Mouse (Mus musculus): ENCODE results near the gene Tnfrsf21.

The Tnfrsf21 gene

DNA sequence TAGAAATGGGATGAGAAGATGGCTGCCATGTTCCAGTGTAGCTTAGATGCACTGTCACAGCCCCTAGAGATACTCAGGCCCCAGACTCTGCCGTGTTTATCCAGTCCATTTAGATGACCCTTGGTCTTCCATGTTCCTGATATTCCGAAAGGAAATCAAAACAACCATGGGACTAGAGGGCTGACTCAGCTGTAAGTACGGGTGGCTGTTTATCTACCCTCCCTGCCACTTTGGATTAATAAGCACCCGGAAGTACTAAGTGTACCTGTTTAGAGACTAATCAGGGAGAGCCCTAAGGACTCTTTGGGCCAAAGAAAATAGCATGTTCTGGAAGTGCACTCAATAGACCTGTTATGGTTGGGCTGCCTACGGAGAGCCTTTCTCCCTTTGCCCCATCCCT is 64.9 kb downstream of the Tnfrsf21 start:
- no peak for DNase-seq

GRCm38 (mm10) chr17:43089496-43089895 is 73.1 kb downstream of the Tnfrsf21 start:
- no peak for DNase-seq

DNA sequence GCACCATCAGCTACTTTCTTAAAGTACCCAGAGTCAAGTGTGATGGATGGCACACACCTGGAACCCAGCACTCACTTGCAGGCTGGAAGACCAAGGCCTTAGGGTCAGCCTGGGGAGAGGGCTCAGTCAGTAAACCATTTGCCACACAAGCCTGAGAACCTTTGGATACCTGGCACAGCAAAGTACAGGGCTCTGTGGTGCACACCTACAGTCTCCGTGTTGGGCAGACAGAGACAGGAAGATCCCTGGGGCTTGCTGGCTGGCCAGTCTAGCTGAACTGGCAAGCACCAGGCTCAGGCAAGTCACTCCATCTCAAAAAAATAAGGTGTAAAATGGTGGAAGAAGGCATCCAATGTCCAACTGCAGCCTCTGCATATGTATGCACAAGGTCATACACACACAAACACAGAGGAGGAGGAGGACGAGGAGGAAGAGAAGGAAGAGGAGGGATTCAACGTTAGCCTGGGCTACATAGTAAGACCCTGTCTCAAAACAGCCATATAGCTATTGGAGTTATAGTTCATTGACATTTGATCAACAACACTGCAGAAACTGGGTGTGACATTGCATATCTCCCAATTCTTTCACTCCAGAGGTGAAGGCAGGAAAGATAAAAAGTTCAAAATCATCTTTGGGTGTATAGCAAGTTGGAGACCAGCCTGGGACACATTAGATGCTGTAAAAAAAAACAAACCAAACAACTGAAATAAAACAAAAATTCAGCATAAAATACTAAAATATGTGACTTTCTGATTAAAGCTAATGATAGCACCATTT is 74.8 kb downstream of the Tnfrsf21 start:
- no peak for DNase-seq

- no peak for DNase-seq
Measured at GRCm38 (mm10) chr17:43092280-43092995, 76.1 kb downstream of the Tnfrsf21 start.

DNA sequence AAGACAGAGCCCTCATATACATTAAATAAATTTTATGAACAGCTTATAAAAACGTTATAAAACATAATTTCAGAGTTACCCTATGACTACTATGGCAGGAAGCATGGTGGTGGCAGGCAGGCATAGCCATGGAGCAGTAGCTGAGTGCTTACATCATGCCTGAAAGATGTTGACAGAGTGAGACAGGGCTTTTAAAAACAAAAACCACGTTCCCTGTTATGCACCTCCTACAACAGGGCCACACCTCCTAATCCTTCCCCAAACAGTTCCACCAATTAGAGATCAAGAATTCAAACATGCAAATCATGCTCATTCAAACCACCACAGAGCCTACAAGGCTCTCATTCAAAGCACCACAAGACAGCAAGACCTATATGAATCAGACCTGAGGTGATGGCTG is 77.9 kb downstream of the Tnfrsf21 start:
- DNase-seq, result no peak

- no peak for DNase-seq
Measured at GRCm38 (mm10) chr17:43097101-43097688, 80.8 kb downstream of the Tnfrsf21 start.

DNA sequence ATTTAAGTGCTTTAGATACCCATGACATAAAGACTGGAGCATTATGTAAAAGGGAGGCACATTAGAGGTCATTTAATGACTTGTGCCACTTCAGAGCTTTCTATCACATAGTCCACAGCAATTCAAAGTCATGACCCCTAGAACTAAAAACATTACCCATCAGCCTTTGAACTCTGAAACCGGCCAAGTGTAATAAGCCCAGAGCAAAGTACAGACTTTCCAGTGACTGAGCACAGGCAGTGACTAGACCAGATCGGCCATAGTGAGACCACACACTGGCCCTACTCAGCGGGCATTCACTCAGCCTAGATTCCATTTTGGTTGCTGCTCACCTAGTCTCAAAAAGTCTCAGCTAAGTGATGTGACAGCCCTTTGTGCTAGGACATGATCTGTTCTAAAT is 89.8 kb downstream of the Tnfrsf21 start:
- no peak for DNase-seq

DNA sequence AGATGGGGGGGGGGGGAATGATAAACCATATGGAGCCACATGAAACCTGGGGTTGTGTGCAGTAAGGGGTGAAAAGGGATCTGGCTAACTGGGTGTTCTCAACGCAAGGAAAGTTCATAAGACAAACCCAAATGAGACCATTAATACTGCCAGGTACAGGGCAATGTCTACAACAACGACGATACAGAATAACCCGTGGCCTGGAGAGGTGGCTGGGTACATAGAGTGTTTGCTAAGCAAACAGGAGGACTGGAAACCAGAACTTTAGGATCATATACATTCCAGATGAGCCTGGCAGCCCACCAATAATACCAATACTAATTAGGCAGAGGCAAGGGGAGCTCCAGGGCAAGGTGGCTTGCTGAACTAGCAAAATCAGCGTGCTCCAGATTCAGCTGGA is 91.0 kb downstream of the Tnfrsf21 start:
- DNase-seq, result no peak

DNA sequence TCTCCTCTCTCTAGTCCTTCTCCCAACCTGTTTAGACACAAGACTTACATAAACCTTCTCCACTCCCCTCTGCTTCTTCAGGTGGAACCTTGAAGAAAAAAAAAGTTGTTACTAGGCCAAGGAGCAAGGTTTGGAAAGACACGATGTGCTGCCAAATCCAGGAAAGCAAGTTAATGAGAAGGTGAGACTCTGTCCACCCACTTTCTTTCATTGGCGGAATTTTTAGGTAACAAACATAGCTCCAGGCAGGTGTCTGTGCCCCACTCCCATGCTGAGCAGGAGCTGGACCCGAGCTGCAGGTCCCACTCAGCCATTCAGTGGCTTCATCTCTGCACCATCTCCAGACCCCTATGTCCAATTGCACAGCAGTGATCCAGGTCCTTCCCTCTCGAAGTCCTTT is 93.1 kb downstream of the Tnfrsf21 start:
- no peak for DNase-seq

- no peak for DNase-seq
Measured at GRCm38 (mm10) chr17:43110168-43110885, 94.0 kb downstream of the Tnfrsf21 start.

- DNase-seq, result no peak
Measured at GRCm38 (mm10) chr17:43113391-43113984, 97.1 kb downstream of the Tnfrsf21 start.

DNA sequence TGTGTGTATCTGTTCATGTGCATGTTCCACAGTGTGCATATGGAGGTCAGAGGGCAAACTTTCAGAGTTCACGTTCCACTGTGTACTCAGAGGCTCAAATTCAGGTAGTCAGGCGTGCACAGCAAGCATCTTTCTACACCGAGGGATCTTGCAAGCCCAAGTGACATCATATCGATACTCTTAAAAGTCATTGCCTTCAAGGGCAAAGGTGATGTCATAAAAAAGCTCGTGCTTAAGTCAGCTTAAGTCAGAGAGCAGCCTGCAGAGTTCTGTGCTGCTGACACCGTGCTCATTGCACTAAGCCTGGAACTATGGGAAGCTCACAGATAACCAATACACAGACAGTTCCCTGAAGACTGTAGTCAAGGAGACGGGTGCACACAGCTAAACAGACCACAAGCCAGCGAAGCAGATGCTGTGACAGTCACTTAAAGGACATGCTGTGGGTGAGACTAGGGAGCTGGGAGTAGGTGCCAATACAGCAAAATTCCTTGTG is 97.8 kb downstream of the Tnfrsf21 start:
- DNase-seq, result no peak

- DNase-seq, result no peak
Measured at GRCm38 (mm10) chr17:43114926-43115325, 98.6 kb downstream of the Tnfrsf21 start.

GRCm38 (mm10) chr17:43116748-43117147 is 100.4 kb downstream of the Tnfrsf21 start:
- DNase-seq, result no peak

GRCm38 (mm10) chr17:43119446-43119845 is 103.1 kb downstream of the Tnfrsf21 start:
- no peak for DNase-seq

DNA sequence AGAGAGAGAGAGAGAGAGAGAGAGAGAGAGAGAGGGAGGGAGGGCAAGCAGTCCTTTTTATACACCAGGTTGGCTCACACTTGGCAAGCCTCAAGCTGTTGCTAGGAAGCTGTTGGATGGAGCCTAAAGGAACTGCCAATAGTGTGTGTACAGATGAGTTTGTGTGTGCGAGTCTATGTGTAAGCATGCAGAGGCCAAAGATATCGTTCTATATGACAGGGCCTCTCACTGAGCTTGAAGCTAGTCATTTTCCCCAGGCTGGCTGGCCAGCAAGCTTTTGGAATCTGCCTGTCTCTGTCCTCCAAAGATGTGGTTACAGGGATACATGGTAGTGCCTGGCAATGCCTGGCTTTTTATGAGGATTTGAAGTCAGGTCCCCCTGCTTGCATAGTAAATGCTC is 104.7 kb downstream of the Tnfrsf21 start:
- DNase-seq, result no peak

DNA sequence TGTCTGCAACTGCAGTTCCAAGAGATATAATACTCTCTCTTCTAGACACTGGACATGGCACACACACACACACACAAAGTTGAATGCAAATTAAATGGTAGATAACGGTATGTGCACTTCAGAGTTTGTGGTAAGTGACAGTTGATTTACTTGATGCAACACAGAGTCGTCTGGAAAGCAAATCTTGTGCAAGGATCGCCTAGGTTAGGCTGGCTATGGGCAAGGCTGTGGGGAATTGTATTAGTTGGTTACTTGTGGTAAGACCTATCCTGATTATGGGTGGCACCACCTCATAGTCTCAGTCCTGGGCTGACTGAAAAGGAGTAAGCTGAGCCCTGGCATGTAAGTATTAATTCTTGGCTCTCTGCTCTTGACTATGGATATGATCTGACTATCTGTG is 112.0 kb downstream of the Tnfrsf21 start:
- no peak for DNase-seq

GRCm38 (mm10) chr17:43128908-43129533 is 112.7 kb downstream of the Tnfrsf21 start:
- DNase-seq, result no peak

- no peak for DNase-seq
Measured at GRCm38 (mm10) chr17:43130115-43130869, 113.9 kb downstream of the Tnfrsf21 start.

DNA sequence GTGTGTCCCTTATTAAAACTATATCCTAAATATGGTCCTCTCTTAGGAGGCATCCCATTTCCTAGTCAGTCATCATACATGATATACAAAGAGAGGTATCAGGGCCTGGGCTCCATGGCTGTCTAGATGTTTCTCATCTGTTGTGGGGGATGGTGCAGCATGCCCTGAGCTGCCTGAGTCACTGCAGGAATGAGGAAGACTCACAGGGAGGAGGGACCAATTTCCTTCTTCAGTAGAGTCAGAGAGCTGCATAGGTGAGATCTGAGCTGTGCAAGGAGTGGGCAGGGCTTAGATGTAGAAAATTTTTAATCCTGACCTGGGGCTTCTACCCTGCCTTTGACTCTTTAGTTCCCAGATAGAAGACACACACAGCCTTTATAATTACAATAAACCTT is 114.5 kb downstream of the Tnfrsf21 start:
- DNase-seq, result no peak

- DNase-seq, result no peak
Measured at GRCm38 (mm10) chr17:43132477-43132876, 116.1 kb downstream of the Tnfrsf21 start.

DNA sequence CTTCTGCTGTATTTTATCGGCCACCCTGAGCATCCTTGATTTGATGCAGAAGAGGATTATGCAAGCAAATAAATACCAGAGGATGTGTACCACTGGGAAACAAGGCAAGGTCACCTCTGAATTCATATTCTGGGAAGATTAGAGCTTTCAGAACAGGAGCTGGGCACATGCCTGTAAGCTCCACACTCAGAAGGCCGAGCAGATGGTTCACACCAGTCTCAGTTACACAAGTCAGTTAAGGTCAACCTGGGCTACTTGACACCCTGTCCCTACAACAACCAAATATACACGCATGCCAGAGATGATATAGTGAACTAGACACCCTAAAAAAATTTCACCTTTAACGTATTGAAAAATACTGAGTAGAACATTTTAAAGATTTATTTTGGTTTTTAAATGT is 116.8 kb downstream of the Tnfrsf21 start:
- no peak for DNase-seq
